ENCODE assay signal across 8 mouse cellular contexts in genomic region chr14:45317921-45318411, GRCm38 (mm10). TPM values are rescaled to one million over a fixed set of nuclear protein-coding genes. Genes with fewer than 3 reads are reported as not detected.
DNase-seq lines count a peak whose midpoint lies in the region; ATAC-seq lines count a peak whose summit lies in the region.

No protein-coding gene starts in this region.

- no peaks in the 10 kb centered on the region for H3K36me3 ChIP-seq in embryonic facial prominence, embryonic 10.5 days (replicated peaks)
- no peaks in the 10 kb centered on the region for H3K36me3 ChIP-seq in hindbrain, embryonic 13.5 days
- H3K36me3 ChIP-seq in splenic B cell, adult 2 months (ENCODE audit: control insufficient read depth, insufficient read depth, low read length, poor library complexity, severe bottlenecking), result no peaks in the 10 kb centered on the region

- peak overlapping the region; percentile 86 for H3K4me3 ChIP-seq in embryonic facial prominence, embryonic 10.5 days
- H3K4me3 ChIP-seq in hindbrain, embryonic 13.5 days, result peak overlapping the region; percentile 90

- H3K9me3 ChIP-seq in embryonic facial prominence, embryonic 10.5 days, result no peaks in the 10 kb centered on the region
- H3K9me3 ChIP-seq in hindbrain, embryonic 13.5 days, result no peaks in the 10 kb centered on the region

- under 1% methylated on average over 38 of the region's 38 CpGs for WGBS in embryonic facial prominence, embryonic 10.5 days
- under 1% methylated on average over 38 of the region's 38 CpGs for WGBS in hindbrain, embryonic 13.5 days

- H3K27me3 ChIP-seq in embryonic facial prominence, embryonic 10.5 days (replicated peaks; ENCODE audit: low read depth, poor library complexity, severe bottlenecking), result no peaks in the 10 kb centered on the region
- H3K27me3 ChIP-seq in hindbrain, embryonic 13.5 days, result no peaks in the 10 kb centered on the region
- no peaks in the 10 kb centered on the region for H3K27me3 ChIP-seq in splenic B cell, adult 2 months (ENCODE audit: control insufficient read depth, insufficient read depth, low read length, poor library complexity, severe bottlenecking)

- H3K9ac ChIP-seq in hindbrain, embryonic 13.5 days, result peak overlapping the region; percentile 95

- peak overlapping the region; percentile 64 for H3K4me2 ChIP-seq in hindbrain, embryonic 13.5 days

- peak overlapping the region; percentile 98 for H3K27ac ChIP-seq in embryonic facial prominence, embryonic 10.5 days (replicated peaks)
- H3K27ac ChIP-seq in hindbrain, embryonic 13.5 days, result peak overlapping the region; percentile 93

- peaks cover 7% of the 10 kb centered on the region for H3K4me1 ChIP-seq in embryonic facial prominence, embryonic 10.5 days
- peaks cover 23% of the 10 kb centered on the region for H3K4me1 ChIP-seq in hindbrain, embryonic 13.5 days (replicated peaks)

- ATAC-seq in hindbrain, embryonic 13.5 days (ENCODE audit: low FRiP score), result no peak; the same call in 1 of the 2 replicates

- peak; percentile 63 for DNase-seq in cerebellum, adult 8-10 months
- DNase-seq in cerebellum, postnatal 4 days (ENCODE audit: low spot score in 2 of 2), result no peak
- peak; percentile 67 for DNase-seq in A20 (ENCODE audit: low read depth, low spot score)
- DNase-seq in embryonic facial prominence, embryonic 10.5 days (ENCODE audit: low spot score), result no peak
- DNase-seq in lung, postnatal 10 days, result peak; percentile 58
- DNase-seq in splenic B cell, adult 2 months (ENCODE audit: low read depth, low spot score), result peak; percentile 36
- no peak for DNase-seq in retina, embryonic 14.5 days (ENCODE audit: low spot score)

RNA-seq across cellular contexts. Expression of gene Ero1l, which starts 0.6 kb away (rescaled TPM):
- 32.7 and 35.5 TPM in 2 replicates for polyA plus RNA-seq in embryonic facial prominence, embryonic 10.5 days (2016; fragmentation: Nextera tagmentation; extraction: Ambion mirVana)
- 26.7 and 28.5 TPM in 2 replicates for polyA plus RNA-seq in hindbrain, embryonic 13.5 days (2015; fragmentation: Nextera tagmentation; extraction: Ambion mirVana)

RNA-seq across cellular contexts. Expression of gene Psmc6, which starts 11.6 kb away (rescaled TPM):
- 206 and 210 TPM in 2 replicates for polyA plus RNA-seq in embryonic facial prominence, embryonic 10.5 days (2016; fragmentation: Nextera tagmentation; extraction: Ambion mirVana)
- 171 and 178 TPM in 2 replicates for polyA plus RNA-seq in hindbrain, embryonic 13.5 days (2015; fragmentation: Nextera tagmentation; extraction: Ambion mirVana)

RNA-seq across cellular contexts. Expression of gene Styx, which starts 32.9 kb away (rescaled TPM):
- 41.3 and 49.3 TPM in 2 replicates for polyA plus RNA-seq in embryonic facial prominence, embryonic 10.5 days (2016; fragmentation: Nextera tagmentation; extraction: Ambion mirVana)
- polyA plus RNA-seq in hindbrain, embryonic 13.5 days (2015; fragmentation: Nextera tagmentation; extraction: Ambion mirVana), result 58.1 and 60.5 TPM in 2 replicates

Comparison
In these comparisons a context has a peak if more than half of its experiments do, and no peak if none do; other contexts are left out.
1. DNase-seq: peak in cerebellum, adult 8-10 months (single experiment), A20 (single experiment), lung, postnatal 10 days (single experiment) and splenic B cell, adult 2 months (single experiment); none in cerebellum, postnatal 4 days (0 of 2), embryonic facial prominence, embryonic 10.5 days (single experiment) and retina, embryonic 14.5 days (single experiment).